Mouse (Mus musculus) lung, adult 2 months (tissue): ENCODE data around the gene Ints14. TPM values are rescaled to one million over a fixed set of nuclear protein-coding genes. Genes with fewer than 3 reads are reported as not detected.
A peak's percentile ranks its signal among the peaks of the same experiment; 100 is the strongest.
"Not testable (repeated sequence)": the region's sequence is repeated elsewhere in the genome, so short reads cannot be mapped to it uniquely, and the experiment has no call there.

Source experiments
- DNase-seq: peaks from one replicate; pipeline ENCODE4 v3.0.0; 2022
- H3K4me1 ChIP-seq: fragments of 200-500 bp; 2 replicates; pipeline ENCODE4 v1.6.1; 2011; ENCODE audit warnings: low read length; ENCODE audit not compliant: control insufficient read depth, insufficient read depth
- H3K4me3 ChIP-seq: fragments of 200-500 bp; replicated peaks from 2 replicates; pipeline ENCODE3; 2011; ENCODE audit warnings: low read depth, mild to moderate bottlenecking, control low read depth, low read length; ENCODE audit errors: extremely low read depth
- CTCF ChIP-seq: fragments of 200-500 bp; IDR thresholded peaks from 2 replicates; pipeline ENCODE4 v1.5.1; 2011; ENCODE audit warnings: mild to moderate bottlenecking, low read length, control low read depth; ENCODE audit not compliant: insufficient read depth
- POLR2A ChIP-seq: fragments of 200-500 bp; IDR thresholded peaks from 2 replicates; pipeline ENCODE4 v1.6.1; 2011; ENCODE audit warnings: low read depth, mild to moderate bottlenecking, control low read depth, low read length, borderline replicate concordance; ENCODE audit errors: extremely low read depth
- WGBS: fragments of 180-500 bp; shearing (Covaris S2); methylation state at CpG from one replicate; pipeline ENCODE4 v1.1.7; 2018; 5-methylcytosine and 5-hydroxymethylcytosine counted together
- polyA plus RNA-seq: library from polyadenylated mRNA; depleted of rRNA; stranded (reverse); fragments of >200 nt; gene quantifications from 2 replicates; pipeline ENCODE4 v1.2.3, GENCODE M21; 2012

The Ints14 gene
- polyA plus RNA-seq, 1 experiment: 14.4 TPM

DNA sequence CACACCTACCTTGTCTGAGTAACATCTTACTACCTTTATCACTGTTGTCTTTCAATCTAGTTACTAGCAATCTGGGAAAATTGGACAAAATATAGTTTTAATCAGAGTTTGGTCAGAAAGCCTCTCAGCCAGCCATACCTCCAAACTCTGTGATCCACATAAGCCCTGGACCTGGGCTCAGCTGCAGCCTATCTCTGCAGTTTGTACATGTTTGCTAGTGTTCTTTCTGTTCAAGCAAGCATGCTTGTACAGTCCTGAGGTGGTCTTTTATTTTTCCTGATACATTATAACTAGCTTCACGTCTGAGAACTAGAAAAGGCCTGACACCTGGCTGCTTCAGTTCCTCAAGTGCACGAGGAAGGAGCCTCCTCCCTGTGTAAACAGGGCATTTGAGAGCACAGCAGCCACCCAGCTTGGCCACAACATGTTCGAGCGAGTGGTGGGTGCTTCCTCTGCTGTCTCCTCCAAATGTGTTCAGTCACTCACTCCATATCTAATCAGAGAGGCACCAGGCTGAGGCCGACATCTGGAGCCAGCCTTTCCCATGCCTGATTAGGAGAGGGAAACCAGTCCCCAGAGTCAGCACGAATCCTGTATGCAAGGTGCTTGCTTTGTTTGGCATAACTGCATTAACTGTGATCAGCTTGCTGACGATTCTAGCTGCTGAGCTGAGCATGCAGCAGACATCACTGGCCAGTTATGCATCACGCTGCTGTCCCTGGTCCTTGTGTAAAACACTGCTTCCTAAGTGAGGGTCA, 24.5 kb downstream of the Ints14 start:
- 61% methylated on average over 8 of the region's 8 CpGs for WGBS
- DNase-seq: no peak
- Histone ChIP-seq H3K4me3 (no peak overlapping the region), H3K4me1 (no peaks in the 10 kb centered on the region)
- no peak for TF ChIP-seq POLR2A
- no peak for TF ChIP-seq CTCF

DNA sequence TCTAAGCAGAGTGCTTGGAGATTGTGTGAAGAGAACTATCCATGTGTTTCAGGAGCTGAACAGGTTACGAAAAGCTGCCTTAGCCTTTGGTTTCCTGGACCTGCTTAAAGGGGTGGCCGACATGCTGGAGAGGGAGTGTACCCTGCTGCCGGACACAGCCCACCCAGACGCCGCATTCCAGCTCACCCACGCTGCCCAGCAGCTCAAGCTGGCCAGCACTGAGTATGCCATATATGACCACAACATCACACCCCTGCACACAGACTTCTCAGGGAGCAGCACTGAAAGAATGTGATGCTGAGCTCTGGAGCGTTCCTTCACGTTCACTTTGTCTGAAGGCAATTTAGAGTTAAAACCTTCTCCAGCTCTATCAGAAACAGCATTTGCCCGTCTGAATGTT, 25.1 kb downstream of the Ints14 start:
- TF ChIP-seq CTCF (no peak), POLR2A (no peak)
- DNase-seq: no peak
- WGBS: 87% methylated on average over 9 of the region's 9 CpGs

DNA sequence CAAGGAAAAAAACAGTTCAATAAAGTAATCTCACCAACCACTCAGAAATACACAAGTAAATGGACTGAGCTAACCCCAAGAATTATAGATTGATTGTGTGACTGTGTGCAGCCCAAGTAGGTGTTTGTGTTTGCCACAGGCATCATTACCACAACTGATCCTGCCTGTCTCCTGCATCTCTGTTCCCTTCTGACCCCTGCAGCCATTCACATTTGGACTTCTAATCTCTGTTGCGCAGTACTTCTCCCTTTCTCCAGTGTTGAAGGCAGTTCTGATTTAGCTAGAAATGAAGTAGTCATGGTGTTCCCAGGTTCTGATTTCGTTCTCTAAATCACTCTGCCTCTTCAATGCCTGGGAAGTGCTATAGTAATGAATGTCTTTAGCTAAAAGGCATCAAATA, 26.9 kb downstream of the Ints14 start:
- H3K4me1 ChIP-seq: no peaks in the 10 kb centered on the region
- TF ChIP-seq CTCF (no peak), POLR2A (no peak)
- DNase-seq: no peak
- WGBS: 85% methylated on average over 2 of the region's 2 CpGs
- H3K4me3 ChIP-seq: no peak overlapping the region

More for the DNA sequence above, 25.1 kb downstream of the Ints14 start:
- H3K4me3 ChIP-seq: no peak overlapping the region
- no peaks in the 10 kb centered on the region for H3K4me1 ChIP-seq

DNA sequence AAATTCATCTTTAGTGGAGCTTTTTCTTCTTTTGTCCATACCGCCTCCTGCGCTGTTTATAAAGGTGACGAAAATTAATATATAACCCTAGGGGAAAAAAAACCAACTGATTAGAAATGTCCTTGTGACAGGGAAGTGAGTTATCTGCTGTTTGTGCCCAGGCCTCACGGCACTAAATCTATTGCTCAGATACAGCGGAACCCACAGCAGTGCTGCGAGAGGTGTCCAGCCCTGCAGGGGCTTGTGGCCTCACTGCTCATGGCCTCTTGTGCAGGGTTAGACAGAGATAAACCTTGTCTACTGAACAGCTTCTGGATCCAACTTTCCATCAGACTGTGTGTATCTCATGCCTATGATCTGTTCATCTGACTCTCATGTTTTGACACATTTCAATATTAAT, 27.7 kb downstream of the Ints14 start:
- WGBS: 88% methylated on average over 6 of the region's 6 CpGs
- no peak for DNase-seq
- H3K4me1 ChIP-seq: no peaks in the 10 kb centered on the region
- TF ChIP-seq POLR2A (no peak), CTCF (no peak)
- H3K4me3 ChIP-seq: no peak overlapping the region

DNA sequence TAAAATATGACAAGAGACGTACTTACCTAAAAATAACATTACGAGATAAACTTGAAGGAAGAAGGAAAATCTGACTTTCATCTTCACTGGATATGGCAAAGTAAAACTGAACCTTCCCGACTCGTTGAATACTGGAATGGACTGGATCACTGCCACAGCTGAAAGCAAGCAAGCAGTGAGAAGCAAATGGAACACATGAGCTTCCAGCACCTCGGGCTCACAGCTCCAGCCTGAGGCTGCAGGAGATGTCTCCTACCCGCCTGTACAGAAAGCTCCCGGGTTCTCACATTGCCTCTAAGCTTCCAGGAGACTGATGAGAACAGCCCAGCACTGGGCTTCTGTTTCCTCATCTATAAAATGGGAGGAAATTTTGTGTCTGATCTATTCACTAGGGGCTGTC, 29.6 kb downstream of the Ints14 start:
- no peak for DNase-seq
- no peaks in the 10 kb centered on the region for H3K4me1 ChIP-seq
- no peak overlapping the region for H3K4me3 ChIP-seq
- TF ChIP-seq CTCF (no peak), POLR2A (no peak)
- WGBS: 83% methylated on average over 7 of the region's 7 CpGs

DNA sequence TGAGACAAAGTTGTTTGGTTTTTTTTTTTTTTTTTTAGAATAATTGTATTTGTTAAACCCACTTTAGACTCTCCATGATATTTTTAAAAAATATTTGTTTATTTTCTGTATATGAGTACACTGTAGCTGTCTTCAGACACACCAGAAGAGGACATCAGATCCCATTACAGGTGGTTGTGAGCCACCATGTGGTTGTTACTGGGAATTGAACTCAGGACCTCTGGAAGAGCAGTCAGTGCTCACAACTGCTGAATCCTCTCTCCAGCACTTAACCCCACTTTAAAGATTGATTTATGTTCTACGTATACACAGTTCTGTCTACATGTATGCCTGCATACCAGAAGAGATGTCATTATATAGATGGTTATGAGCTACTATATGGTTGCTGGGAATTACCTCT, 34.8 kb downstream of the Ints14 start:
- 84% methylated on average over 1 of the region's 1 CpGs for WGBS
- H3K4me3 ChIP-seq, H3K4me1 ChIP-seq, DNase-seq: not testable (repeated sequence)

DNA sequence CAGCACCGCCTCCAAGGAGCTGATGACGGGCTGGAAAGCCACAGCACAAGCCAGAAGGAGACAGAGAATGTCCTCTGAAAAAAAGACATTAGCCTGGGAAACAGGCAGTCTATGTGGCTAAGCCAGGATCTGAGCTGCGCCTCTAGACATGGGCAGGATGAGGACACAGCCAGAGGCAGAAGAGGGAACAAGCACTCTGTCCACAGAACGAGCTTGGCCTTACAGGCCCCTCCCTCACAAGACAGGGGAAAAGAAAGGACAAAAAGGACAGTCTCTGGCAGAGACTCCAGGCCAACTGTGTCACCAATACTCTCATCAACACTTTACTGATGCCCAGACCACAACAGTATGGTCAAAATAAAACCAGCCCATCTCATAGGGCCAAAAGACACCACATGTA, 40.8 kb downstream of the Ints14 start:
- Histone ChIP-seq H3K4me1 (no peaks in the 10 kb centered on the region), H3K4me3 (no peak overlapping the region)
- no peak for TF ChIP-seq CTCF
- TF ChIP-seq POLR2A: no peak
- no peak for DNase-seq
- WGBS: 70% methylated on average over 4 of the region's 4 CpGs

DNA sequence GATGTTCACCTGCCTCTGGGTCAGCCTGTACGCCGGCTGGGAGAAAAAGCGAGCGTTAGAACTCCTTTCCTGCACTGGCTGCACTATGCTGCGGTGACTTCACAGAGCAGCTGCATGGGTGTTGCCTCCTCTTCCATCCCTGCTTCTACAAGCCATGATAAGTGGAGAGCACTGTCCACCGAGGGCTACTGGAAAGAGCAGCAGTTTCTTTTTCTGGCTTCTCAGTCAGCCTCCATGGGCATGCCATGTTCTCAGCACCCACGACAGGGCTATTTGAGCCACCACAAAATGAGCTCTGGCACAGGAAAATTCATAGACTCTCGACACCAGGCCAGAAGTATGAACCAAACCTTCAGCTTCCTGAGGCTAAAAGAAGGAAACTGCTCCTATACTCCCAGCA, 45.0 kb downstream of the Ints14 start:
- WGBS: 94% methylated on average over 8 of the region's 8 CpGs
- TF ChIP-seq CTCF: no peak
- no peak for TF ChIP-seq POLR2A

DNA sequence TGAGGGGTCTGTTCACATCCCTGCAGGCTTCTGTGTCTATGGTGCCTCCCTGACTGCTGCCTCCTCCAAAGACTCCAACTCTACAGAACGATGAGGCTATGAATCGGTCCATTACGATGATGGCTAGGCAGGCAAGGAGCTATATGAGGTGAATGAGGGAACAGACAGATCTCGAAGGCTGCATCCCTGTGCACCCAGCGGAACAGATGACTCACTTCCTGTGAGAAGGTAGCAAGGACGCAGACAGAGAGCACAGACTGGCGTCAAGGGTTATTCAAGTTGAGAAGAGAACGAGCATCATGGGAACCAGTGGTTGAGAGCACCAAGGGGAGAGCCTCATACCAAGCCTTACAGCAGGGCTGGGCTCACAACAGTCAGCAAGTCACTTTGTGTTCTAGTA, 49.9 kb downstream of the Ints14 start:
- DNase-seq: no peak
- Histone ChIP-seq H3K4me3 (no peak overlapping the region), H3K4me1 (peaks cover 8% of the 10 kb centered on the region)
- TF ChIP-seq POLR2A (no peak), CTCF (no peak)
- 49% methylated on average over 8 of the region's 8 CpGs for WGBS

More for the DNA sequence above, 45.0 kb downstream of the Ints14 start:
- DNase-seq: no peak
- no peaks in the 10 kb centered on the region; the same call in 1 of the 2 replicates for H3K4me1 ChIP-seq
- H3K4me3 ChIP-seq: no peak overlapping the region

DNA sequence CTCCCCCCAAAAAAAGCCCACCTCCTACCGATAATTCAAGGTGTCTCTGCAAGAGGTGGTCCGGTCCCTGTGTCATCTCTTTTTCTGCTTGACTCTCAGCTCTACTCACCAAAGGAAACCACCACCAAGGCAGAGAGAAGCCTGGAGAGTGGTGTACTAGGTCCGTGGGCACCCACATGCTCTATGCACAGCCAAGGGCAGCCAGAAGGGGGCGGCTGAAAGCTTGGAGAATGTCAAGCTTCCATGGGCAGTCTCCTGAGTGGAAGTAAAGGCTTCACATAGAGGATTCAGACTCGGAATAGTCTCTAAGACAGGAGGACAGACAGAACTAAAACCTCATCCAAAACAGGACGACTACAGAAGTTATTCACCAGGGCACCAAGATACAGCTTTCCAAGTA, 50.6 kb downstream of the Ints14 start:
- DNase-seq: peak; percentile 45
- WGBS: 56% methylated on average over 6 of the region's 6 CpGs
- H3K4me3 ChIP-seq: no peak overlapping the region
- peaks cover 11% of the 10 kb centered on the region for H3K4me1 ChIP-seq
- TF ChIP-seq POLR2A (no peak), CTCF (peak; percentile 42; the same call in 1 of the 2 replicates)
